Mouse (Mus musculus): Measurements from ENCODE around the gene Mmd2. TPM values are rescaled to one million over a fixed set of nuclear protein-coding genes. Genes with fewer than 3 reads are reported as not detected.

Mmd2 gene
- 10 to 100 TPM; 35.9 to 53.9 TPM for total RNA-seq (2021)
- 32.0 and 51.8 TPM in 2 replicates for polyA plus RNA-seq (2012; rRNA removed)
- long read RNA-seq, transcript Mmd2-201 (7 exons, 3,317 nt): major isoform, 52 of 66 reads
- long read RNA-seq, partial matches to known transcripts: 7 of 66 reads
- long read RNA-seq, other reads (novel, unspliced or antisense): 7 of 66 reads

DNA sequence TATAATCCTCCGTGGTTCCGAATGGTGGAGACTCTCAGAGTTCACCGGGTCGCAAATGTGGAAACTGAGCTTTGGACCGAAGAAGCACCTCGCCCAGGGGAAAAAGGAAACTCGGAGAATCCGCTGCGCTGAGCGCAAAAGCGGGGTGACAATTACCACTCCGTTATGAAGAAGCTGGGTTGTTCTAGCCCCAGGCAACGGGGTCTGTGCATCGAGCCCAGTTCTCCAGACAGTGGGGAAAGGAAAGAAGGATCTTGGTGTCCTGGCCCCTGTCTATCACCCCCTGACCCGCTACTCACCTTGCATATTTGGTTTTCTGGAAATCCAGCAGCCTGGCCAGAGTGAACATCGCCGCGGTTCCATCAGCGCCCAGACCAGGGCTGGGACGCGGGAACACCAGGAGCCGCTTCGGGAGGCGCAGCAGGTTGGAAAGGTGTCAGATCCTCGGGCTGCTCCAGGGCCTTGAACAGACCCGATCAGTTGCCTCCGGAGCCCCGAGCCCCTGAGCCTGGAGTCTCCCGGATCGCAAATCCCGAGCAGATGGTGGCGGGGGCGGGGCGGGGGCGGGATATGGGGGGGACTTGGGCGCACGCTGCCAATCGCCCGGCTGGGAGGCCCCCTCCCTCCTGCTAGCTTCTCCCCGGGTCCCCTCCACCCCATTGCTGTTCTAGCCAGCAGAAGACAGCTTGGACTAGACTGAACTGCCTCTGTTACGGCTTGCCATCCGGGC, at the start of gene Mmd2:
TSS of gene Mmd2 (minus strand) at position 542 of the 730 bp plus-strand sequence.
- DNase-seq: peak; percentile 30

DNA sequence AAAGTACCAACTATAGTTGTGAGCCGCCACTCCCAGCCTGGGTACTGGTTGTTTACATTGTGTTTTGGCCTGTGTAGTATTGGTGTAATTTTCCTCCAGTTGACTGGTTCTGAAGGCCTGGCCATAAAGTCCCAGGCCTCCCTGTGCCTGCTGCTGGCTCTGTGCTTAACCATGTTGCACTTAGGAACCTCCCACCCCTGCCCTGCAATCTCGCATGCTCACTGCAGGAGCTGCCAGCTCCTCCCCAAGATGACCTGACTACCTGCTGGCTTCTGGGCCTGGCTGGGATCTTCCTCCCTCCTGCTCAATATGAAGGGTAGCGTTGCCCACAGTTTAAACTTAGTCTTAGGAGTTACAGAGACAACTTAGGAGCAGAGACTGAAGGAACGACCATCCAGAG, 43.7 kb upstream of the Mmd2 start:
- no peak for DNase-seq

DNA sequence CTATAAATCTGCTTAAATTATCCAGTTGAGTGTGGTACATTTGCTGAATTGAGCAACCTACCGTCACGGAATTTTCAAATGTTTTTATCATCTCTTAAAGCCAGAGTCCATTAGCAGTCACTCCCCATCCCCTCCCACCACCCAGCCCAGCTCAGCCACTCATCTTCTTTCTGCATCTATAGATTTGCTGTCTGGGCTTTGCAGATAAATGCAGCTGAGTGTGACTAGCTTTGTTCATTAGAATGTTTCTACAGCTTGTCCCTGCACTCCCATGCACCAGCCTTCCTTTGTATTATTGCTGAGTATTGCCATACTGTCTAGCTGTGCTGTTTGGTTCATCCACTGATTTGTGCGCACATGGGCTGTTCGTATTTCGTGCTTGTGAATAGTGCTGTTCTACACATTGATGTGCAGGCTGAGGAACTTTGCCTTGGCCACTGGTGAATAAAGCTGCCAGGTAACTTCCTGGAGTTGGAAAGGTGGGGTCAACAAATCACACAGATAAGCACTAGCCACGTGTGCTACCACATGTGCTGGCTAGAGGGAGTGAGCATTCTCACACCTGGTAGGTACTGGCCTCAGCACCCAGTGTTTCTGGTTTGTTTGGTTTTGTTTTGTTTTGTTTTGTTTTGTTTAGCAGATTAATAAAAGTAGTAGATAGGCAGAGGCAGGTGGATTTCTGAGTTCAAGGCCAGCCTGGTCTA, 42.3 kb upstream of the Mmd2 start:
- DNase-seq: no peak

- DNase-seq: no peak
Observed at GRCm38 (mm10) chr5:142650390-142650789, 41.8 kb upstream of the Mmd2 start.

DNA sequence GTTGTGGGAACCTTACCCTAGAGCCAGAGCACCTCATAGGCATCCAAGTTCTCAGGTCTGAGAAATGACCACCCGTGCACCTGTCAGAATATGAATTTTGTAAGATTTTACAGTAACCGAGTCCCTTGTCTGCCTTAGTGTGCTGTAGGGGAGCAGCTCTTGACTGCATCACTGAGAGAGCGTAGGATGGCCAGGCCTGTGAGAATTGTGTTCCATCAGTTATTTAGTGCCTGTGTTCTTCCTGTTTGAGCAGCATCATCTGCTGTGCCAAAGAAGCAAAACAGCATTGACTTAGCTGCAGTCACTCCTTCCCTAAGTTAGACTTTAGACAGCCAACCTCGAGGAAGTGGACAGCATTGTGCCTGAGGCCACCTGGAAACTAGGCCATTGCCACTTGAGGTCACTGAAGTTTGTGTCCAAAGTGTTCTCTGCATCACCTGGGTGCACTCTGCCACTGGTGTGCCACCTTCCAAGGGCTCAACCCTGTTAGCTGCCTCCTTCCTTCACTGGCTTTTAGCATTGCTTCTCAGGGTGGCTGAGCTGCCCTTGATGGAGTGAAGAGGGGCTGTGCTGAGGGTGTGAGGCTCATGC, 41.0 kb upstream of the Mmd2 start:
- no peak for DNase-seq

- DNase-seq: no peak
Observed at GRCm38 (mm10) chr5:142648162-142648561, 39.6 kb upstream of the Mmd2 start.

- DNase-seq: no peak
Observed at GRCm38 (mm10) chr5:142641331-142642051, 32.9 kb upstream of the Mmd2 start.

DNA sequence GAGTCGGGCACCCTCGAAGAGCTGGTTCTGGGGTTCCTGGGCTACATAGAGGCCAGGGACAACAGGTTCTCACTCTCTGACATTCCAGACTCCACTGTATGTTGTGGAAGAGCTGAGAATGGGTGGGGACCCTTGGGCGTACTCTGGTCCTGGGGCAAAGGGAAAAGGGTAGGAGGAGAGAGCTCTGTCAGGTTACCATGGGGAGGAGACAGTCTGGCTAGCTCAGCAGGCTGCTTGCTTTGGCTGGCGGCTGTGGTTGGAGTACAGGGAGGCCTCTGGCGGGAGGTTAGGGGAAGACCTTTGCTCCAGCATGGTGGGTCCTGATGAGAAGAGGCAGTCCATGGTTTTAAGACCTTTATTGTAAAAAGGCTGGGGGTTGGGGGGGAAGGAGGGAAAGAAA, 31.5 kb upstream of the Mmd2 start:
- no peak for DNase-seq

DNA sequence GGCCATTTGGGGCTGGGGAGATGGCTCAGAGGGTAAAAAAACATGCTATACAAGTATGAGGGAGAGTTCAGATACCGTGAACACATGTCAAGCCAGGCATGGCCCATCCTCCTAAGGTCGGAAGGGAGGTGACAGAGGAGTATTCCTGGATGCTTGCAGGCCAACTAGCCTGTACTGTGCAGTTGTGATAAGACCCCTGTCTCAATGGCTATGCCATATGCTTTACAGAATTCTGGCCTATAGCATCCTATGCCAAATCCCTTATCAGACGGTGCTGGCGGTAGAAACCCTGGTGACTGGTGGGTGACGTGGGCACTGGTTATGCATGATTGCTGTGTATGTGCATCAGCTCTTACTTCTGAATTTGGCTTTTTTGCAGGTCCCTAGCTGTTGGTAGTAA, 29.2 kb upstream of the Mmd2 start:
- no peak for DNase-seq

DNA sequence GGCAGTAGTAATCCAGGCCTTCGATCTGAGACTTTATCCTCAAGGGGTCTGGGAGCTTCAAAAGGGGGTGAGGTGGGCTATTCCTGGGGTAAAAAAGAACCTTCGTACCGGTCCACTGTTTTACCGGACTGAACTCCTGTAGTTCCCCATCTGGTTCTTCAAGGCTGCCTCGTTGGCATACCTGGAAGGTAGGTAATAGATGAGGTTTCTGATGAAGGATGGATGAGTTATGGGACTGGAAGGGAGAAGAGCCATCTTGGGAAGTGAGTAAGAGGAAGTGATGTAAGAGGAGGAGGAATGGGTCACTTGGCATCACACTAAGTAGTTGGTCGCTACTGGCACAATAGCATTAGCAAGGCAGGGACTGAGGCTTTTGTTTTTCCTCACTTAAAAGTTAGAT, 21.6 kb upstream of the Mmd2 start:
- DNase-seq: peak; percentile 40

GRCm38 (mm10) chr5:142629663-142630025, 21.0 kb upstream of the Mmd2 start:
- DNase-seq: no peak

- DNase-seq: peak; percentile 99
Observed at GRCm38 (mm10) chr5:142628726-142629662, 20.4 kb upstream of the Mmd2 start.

GRCm38 (mm10) chr5:142627398-142627797, 18.8 kb upstream of the Mmd2 start, which contains the start of gene Wipi2:
Gene Wipi2 (plus strand): TSS chr5:142627698.
- DNase-seq: no peak

- DNase-seq: no peak
Observed at GRCm38 (mm10) chr5:142623080-142623479, 14.5 kb upstream of the Mmd2 start.

DNA sequence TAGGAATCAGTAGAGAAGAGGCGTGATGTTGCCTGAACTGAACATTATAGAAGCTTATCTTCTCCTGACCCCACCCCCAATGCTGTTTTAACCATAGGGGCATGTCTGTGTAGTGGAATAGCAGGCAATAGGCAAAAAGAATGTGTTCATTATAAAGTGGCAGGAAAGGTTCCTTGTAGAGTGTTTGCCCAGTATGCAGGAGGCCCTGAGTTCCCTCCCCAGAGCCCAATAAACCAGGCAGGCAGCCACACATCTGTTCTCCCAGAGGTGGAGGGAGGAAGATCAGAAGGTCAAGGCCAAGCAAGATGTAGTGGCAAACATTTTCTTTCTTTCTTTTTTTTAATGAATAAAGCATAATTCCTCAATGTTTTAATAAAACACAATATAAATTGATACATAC, 13.5 kb upstream of the Mmd2 start:
- DNase-seq: no peak

- DNase-seq: no peak
Observed at GRCm38 (mm10) chr5:142621421-142621820, 12.8 kb upstream of the Mmd2 start.

GRCm38 (mm10) chr5:142619866-142620265, 11.3 kb upstream of the Mmd2 start:
- DNase-seq: peak; percentile 58

DNA sequence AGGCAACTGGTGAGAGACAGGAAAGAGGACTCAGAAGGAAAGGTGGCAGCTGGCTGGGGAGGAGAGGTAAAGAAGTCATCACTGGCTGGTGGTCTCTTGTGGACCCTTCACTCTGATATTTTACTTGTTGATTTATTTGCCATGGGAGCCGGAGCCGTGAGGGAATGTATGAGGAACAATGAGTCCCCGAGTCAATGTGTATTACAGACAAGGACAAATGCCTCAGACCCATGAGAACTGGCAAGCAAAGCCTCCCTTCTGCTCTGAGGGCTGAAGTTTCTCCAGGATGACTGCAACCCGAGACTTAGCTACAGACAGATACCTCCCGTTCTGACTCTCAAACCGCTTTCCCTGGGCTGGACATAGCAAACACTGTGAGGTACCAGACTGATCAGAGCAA, 7.7 kb upstream of the Mmd2 start:
- DNase-seq: no peak

GRCm38 (mm10) chr5:142615638-142616037, 7.0 kb upstream of the Mmd2 start:
- peak; percentile 25 for DNase-seq

- DNase-seq: no peak
Observed at GRCm38 (mm10) chr5:142614513-142614912, 5.9 kb upstream of the Mmd2 start.

DNA sequence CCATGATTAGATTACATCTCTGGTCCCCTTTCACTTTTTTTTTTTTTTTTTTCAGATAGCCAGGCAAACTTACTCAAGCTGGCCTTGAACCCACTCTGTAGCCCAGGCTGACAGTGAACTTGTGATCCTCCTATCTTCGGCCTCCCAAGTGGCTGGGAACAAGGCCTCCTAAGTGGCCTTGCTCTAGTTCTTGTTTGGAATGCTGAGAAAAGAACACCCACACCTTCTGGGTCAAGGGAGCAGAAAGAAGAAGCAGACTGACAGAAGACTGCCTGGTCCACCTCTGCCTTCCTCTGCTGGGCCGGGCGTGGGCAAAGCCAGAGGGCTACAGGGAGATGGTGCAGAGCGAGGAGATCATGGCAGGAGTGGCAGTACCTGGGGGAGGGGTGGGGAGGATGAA, 1.8 kb upstream of the Mmd2 start:
- peak; percentile 38 for DNase-seq

Data from adrenal gland, adult 2 months (tissue).